ENCODE assay signal across 7 mouse cellular contexts in genomic region chr2:112799995-112800353, GRCm38 (mm10).
DNase-seq lines count a peak whose midpoint lies in the region.

No protein-coding gene starts in this region.

- peak; percentile 42 for DNase-seq in Muller cell, postnatal 12 days (ENCODE audit: inconsistent ontology term)
- peak; percentile 78 for DNase-seq in brain, adult 2 months (ENCODE audit: low read depth, low spot score)
- peak; percentile 15 for DNase-seq in fibroblast of lung, adult 2 months (ENCODE audit: low read depth)
- peak; percentile 31 to 57 for DNase-seq in heart, postnatal 36 days
- DNase-seq in kidney, postnatal 4 days, result peak; percentile 73 to 75
- DNase-seq in lung, postnatal 10 days, result peak; percentile 65
- peak; percentile 74 for DNase-seq in retina, postnatal 1 day

- intact Hi-C loops in heart, postnatal 36 days (cut with DNase I), result loop anchor here (1.0 to 5.0 kb wide), 3 partner anchors 434 to 632 kb away; no protein-coding TSS in a partner anchor

Comparison
In these comparisons a context has a peak if more than half of its experiments do, and no peak if none do; other contexts are left out.
1. Peak in every context shown above with its lines: DNase-seq.
2. DNase-seq: peak in every context shown above with its lines; median percentile 78 in brain, adult 2 months; 74 in kidney, postnatal 4 days; 74 in retina, postnatal 1 day; 65 in lung, postnatal 10 days; 44 in heart, postnatal 36 days; 42 in Muller cell, postnatal 12 days; 15 in fibroblast of lung, adult 2 months.